Mouse (Mus musculus) liver, embryonic 11.5 days (tissue): ENCODE results near the gene Golga7b. TPM values are rescaled to one million over a fixed set of nuclear protein-coding genes. Genes with fewer than 3 reads are reported as not detected.

Experiments
- ATAC-seq: fragments of 200-750 bp; cut with Nextera tagmentation; replicated peaks from 2 replicates; pipeline ENCODE4 v1.8.0; 2017; ENCODE audit warnings: moderate number of reproducible peaks, mild to moderate bottlenecking, moderate TSS enrichment, moderate library complexity; ENCODE audit not compliant: low FRiP score
- DNase-seq: peaks from one replicate; pipeline ENCODE4 v3.0.0-alpha.2; 2017; ENCODE audit warnings: low spot score
- H3K27ac ChIP-seq: fragments of 300-500 bp; sonication (generic); 2 replicates; pipeline ENCODE4 v1.5.1; 2014; ENCODE audit warnings: mild to moderate bottlenecking, low read depth, low read length, control low read depth
- H3K27me3 ChIP-seq: fragments of 300-500 bp; sonication (generic); replicated peaks from 2 replicates; pipeline ENCODE4 v1.6.1; 2014; ENCODE audit warnings: low read length, mixed read lengths; ENCODE audit not compliant: control insufficient read depth, insufficient read depth
- H3K36me3 ChIP-seq: fragments of 300-500 bp; sonication (generic); 2 replicates; pipeline ENCODE4 v1.6.1; 2014; ENCODE audit warnings: mild to moderate bottlenecking, low read length, moderate library complexity, mixed read lengths; ENCODE audit not compliant: control insufficient read depth, insufficient read depth
- H3K4me1 ChIP-seq: fragments of 300-500 bp; sonication (generic); replicated peaks from 2 replicates; pipeline ENCODE4 v1.6.1; 2014; ENCODE audit warnings: low read length, mixed read lengths; ENCODE audit not compliant: control insufficient read depth, insufficient read depth
- H3K4me2 ChIP-seq: fragments of 300-500 bp; sonication (generic); 2 replicates; pipeline ENCODE4 v1.6.1; 2014; ENCODE audit warnings: mild to moderate bottlenecking, control low read depth, moderate library complexity
- H3K4me3 ChIP-seq: fragments of 300-500 bp; sonication (generic); 2 replicates; pipeline ENCODE4 v1.5.1; 2014; ENCODE audit warnings: low read depth, low read length, control low read depth
- H3K9ac ChIP-seq: fragments of 300-500 bp; sonication (generic); 2 replicates; pipeline ENCODE4 v1.6.1; 2014; ENCODE audit warnings: low read depth, low read length, control low read depth
- H3K9me3 ChIP-seq: fragments of 300-500 bp; sonication (generic); 2 replicates; pipeline ENCODE4 v1.6.1; 2016; ENCODE audit warnings: low read length, inconsistent platforms, mixed read lengths; ENCODE audit not compliant: control insufficient read depth
- WGBS: fragments of 180-500 bp; shearing (Covaris S2); extraction: QIAGEN DNeasy Blood & Tissue Kit; methylation state at CpG from one replicate; pipeline ENCODE4 v1.1.7; 2014; 5-methylcytosine and 5-hydroxymethylcytosine counted together
- polyA plus RNA-seq: library from polyadenylated mRNA; unstranded; fragments of >200 nt; fragmentation: Nextera tagmentation; extraction: Ambion mirVana; gene quantifications from 2 replicates; pipeline ENCODE4 v1.2.1, GENCODE M21; 2014

Golga7b gene
- polyA plus RNA-seq, 1 experiment from 2014 or later = not detected

- Histone ChIP-seq H3K4me1 (no peaks in the 10 kb centered on the region), H3K27me3 (peaks cover 8% of the 10 kb centered on the region), H3K4me2 (no peak overlapping the region), H3K4me3 (no peak overlapping the region), H3K9ac (no peak overlapping the region), H3K36me3 (no peaks in the 10 kb centered on the region), H3K9me3 (no peaks in the 10 kb centered on the region), H3K27ac (no peak overlapping the region)
- WGBS = 77% methylated on average over 6 of the region's 6 CpGs
- no peak for ATAC-seq
- no peak for DNase-seq
Measured at GRCm38 (mm10) chr19:42293216-42293615, 45.8 kb downstream of the Golga7b start.

- no peaks in the 10 kb centered on the region for H3K9me3 ChIP-seq
- no peak overlapping the region for H3K27ac ChIP-seq
- no peaks in the 10 kb centered on the region for H3K27me3 ChIP-seq
- no peak overlapping the region for H3K4me3 ChIP-seq
- no peak for ATAC-seq
- peaks cover 5% of the 10 kb centered on the region; the same call in 1 of the 2 replicates for H3K4me1 ChIP-seq
- no peaks in the 10 kb centered on the region for H3K36me3 ChIP-seq
- no peak for DNase-seq
- no peak overlapping the region for H3K9ac ChIP-seq
- WGBS = 57% methylated on average over 12 of the region's 12 CpGs
- H3K4me2 ChIP-seq = no peak overlapping the region
Measured at GRCm38 (mm10) chr19:42303210-42303813, 55.9 kb downstream of the Golga7b start.

GRCm38 (mm10) chr19:42304506-42304905 is 57.1 kb downstream of the Golga7b start:
- no peak for ATAC-seq
- 83% methylated on average over 13 of the region's 13 CpGs for WGBS
- no peaks in the 10 kb centered on the region for H3K36me3 ChIP-seq

GRCm38 (mm10) chr19:42305746-42306145 is 58.4 kb downstream of the Golga7b start:
- no peak overlapping the region for H3K4me3 ChIP-seq
- no peak overlapping the region for H3K4me2 ChIP-seq
- no peaks in the 10 kb centered on the region for H3K27me3 ChIP-seq
- H3K9me3 ChIP-seq = no peaks in the 10 kb centered on the region
- ATAC-seq (no peak), DNase-seq (no peak)
- H3K36me3 ChIP-seq = no peaks in the 10 kb centered on the region
- H3K9ac ChIP-seq = no peak overlapping the region
- no peak overlapping the region for H3K27ac ChIP-seq
- WGBS = 44% methylated on average over 8 of the region's 8 CpGs
- peaks cover 5% of the 10 kb centered on the region; the same call in 1 of the 2 replicates for H3K4me1 ChIP-seq

More at GRCm38 (mm10) chr19:42304506-42304905, 57.1 kb downstream of the Golga7b start:
- no peaks in the 10 kb centered on the region for H3K9me3 ChIP-seq
- no peak overlapping the region for H3K4me3 ChIP-seq
- peaks cover 5% of the 10 kb centered on the region; the same call in 1 of the 2 replicates for H3K4me1 ChIP-seq
- H3K27ac ChIP-seq = no peak overlapping the region
- no peak overlapping the region for H3K9ac ChIP-seq
- no peaks in the 10 kb centered on the region for H3K27me3 ChIP-seq
- H3K4me2 ChIP-seq = no peak overlapping the region
- no peak for DNase-seq

GRCm38 (mm10) chr19:42306202-42306601 is 58.8 kb downstream of the Golga7b start:
- Histone ChIP-seq H3K27ac (no peak overlapping the region), H3K9me3 (no peaks in the 10 kb centered on the region), H3K36me3 (no peaks in the 10 kb centered on the region), H3K9ac (no peak overlapping the region), H3K4me3 (no peak overlapping the region), H3K27me3 (no peaks in the 10 kb centered on the region), H3K4me1 (peaks cover 5% of the 10 kb centered on the region; the same call in 1 of the 2 replicates), H3K4me2 (no peak overlapping the region)
- 35% methylated on average over 7 of the region's 7 CpGs for WGBS
- DNase-seq = no peak
- no peak for ATAC-seq

- Histone ChIP-seq H3K4me2 (no peak overlapping the region), H3K4me3 (no peak overlapping the region), H3K4me1 (peaks cover 5% of the 10 kb centered on the region; the same call in 1 of the 2 replicates), H3K9ac (no peak overlapping the region), H3K36me3 (no peaks in the 10 kb centered on the region), H3K27me3 (no peaks in the 10 kb centered on the region), H3K9me3 (no peaks in the 10 kb centered on the region), H3K27ac (no peak overlapping the region)
- no peak for DNase-seq
- 9% methylated on average over 8 of the region's 8 CpGs for WGBS
- ATAC-seq = no peak
Measured at GRCm38 (mm10) chr19:42307019-42307418, 59.6 kb downstream of the Golga7b start.

- no peak for DNase-seq
- Histone ChIP-seq H3K36me3 (no peaks in the 10 kb centered on the region), H3K4me3 (no peak overlapping the region), H3K4me1 (peaks cover 5% of the 10 kb centered on the region; the same call in 1 of the 2 replicates), H3K27me3 (no peaks in the 10 kb centered on the region), H3K9ac (no peak overlapping the region), H3K27ac (no peak overlapping the region), H3K9me3 (no peaks in the 10 kb centered on the region), H3K4me2 (no peak overlapping the region)
- no peak for ATAC-seq
- WGBS = 65% methylated on average over 12 of the region's 12 CpGs
Measured at GRCm38 (mm10) chr19:42308931-42309330, 61.6 kb downstream of the Golga7b start.

- ATAC-seq (no peak), DNase-seq (no peak)
- H3K4me3 ChIP-seq = no peak overlapping the region
- H3K27me3 ChIP-seq = no peaks in the 10 kb centered on the region
- 24% methylated on average over 2 of the region's 2 CpGs for WGBS
- no peak overlapping the region for H3K9ac ChIP-seq
- no peaks in the 10 kb centered on the region for H3K9me3 ChIP-seq
- no peak overlapping the region for H3K4me2 ChIP-seq
- no peak overlapping the region for H3K27ac ChIP-seq
- peaks cover 5% of the 10 kb centered on the region; the same call in 1 of the 2 replicates for H3K4me1 ChIP-seq
- H3K36me3 ChIP-seq = no peaks in the 10 kb centered on the region
Measured at GRCm38 (mm10) chr19:42311332-42311731, 64.0 kb downstream of the Golga7b start.

- 80% methylated on average over 3 of the region's 3 CpGs for WGBS
- H3K36me3 ChIP-seq = no peaks in the 10 kb centered on the region
Measured at GRCm38 (mm10) chr19:42312191-42312590, 64.8 kb downstream of the Golga7b start.

More at GRCm38 (mm10) chr19:42312191-42312590, 64.8 kb downstream of the Golga7b start:
- DNase-seq (no peak), ATAC-seq (no peak)
- no peaks in the 10 kb centered on the region for H3K9me3 ChIP-seq
- no peak overlapping the region for H3K4me2 ChIP-seq
- no peaks in the 10 kb centered on the region; the same call in 1 of the 2 replicates for H3K4me1 ChIP-seq
- no peak overlapping the region for H3K4me3 ChIP-seq
- H3K9ac ChIP-seq = no peak overlapping the region
- peaks cover 5% of the 10 kb centered on the region; the same call in 1 of the 2 replicates for H3K27me3 ChIP-seq
- no peak overlapping the region for H3K27ac ChIP-seq
